Mouse (Mus musculus): ENCODE measurements at regions not wholly inside any gene's neighbourhood (a gene's known extent, or its start where the extent isn't known, plus 50 kb on each side); places are given as distances from the start of the nearest gene placed in this dataset.

GRCm38 (mm10) chr2:9360020-9360419 lies 521.0 kb upstream of the 4930412O13Rik start:
- Histone ChIP-seq H3K4me1 (replicated peaks; ENCODE audit: control insufficient read depth, insufficient read depth, low read length) (no peaks in the 10 kb centered on the region), H3K27me3 (ENCODE audit: control insufficient read depth, insufficient read depth, low read length) (no peaks in the 10 kb centered on the region), H3K4me3 (ENCODE audit: low read depth, low read length) (no peak overlapping the region), H3K36me3 (ENCODE audit: control insufficient read depth, insufficient read depth, low read length) (no peaks in the 10 kb centered on the region), H3K9me3 (ENCODE audit: control insufficient read depth, low read length) (no peaks in the 10 kb centered on the region), H3K9ac (ENCODE audit: low read length) (no peak overlapping the region), H3K4me2 (ENCODE audit: low read depth, low read length, severe bottlenecking) (no peak overlapping the region), H3K27ac (ENCODE audit: low read depth, low read length) (no peak overlapping the region)
- ATAC-seq (replicated peaks; ENCODE audit: low FRiP score) (no peak), DNase-seq (ENCODE audit: low spot score) (no peak)
- 62% methylated on average over 4 of the region's 4 CpGs for WGBS

- no peaks in the 10 kb centered on the region for H3K4me1 ChIP-seq (replicated peaks; ENCODE audit: control insufficient read depth, insufficient read depth, low read length)
- no peak overlapping the region for H3K27ac ChIP-seq (ENCODE audit: low read depth, low read length)
- H3K4me3 ChIP-seq (ENCODE audit: low read depth, low read length): no peak overlapping the region
- no peak overlapping the region for H3K4me2 ChIP-seq (ENCODE audit: low read depth, low read length, severe bottlenecking)
- H3K9ac ChIP-seq (ENCODE audit: low read length): no peak overlapping the region
- H3K27me3 ChIP-seq (ENCODE audit: control insufficient read depth, insufficient read depth, low read length): no peaks in the 10 kb centered on the region
- no peaks in the 10 kb centered on the region for H3K36me3 ChIP-seq (ENCODE audit: control insufficient read depth, insufficient read depth, low read length)
- no peaks in the 10 kb centered on the region for H3K9me3 ChIP-seq (ENCODE audit: control insufficient read depth, low read length)
- no peak for DNase-seq (ENCODE audit: low spot score)
- no peak for ATAC-seq (replicated peaks; ENCODE audit: low FRiP score)
- 95% methylated on average over 8 of the region's 8 CpGs for WGBS
These were observed 513.1 kb upstream of the 4930412O13Rik start for GRCm38 (mm10) chr2:9367801-9368584.

DNA sequence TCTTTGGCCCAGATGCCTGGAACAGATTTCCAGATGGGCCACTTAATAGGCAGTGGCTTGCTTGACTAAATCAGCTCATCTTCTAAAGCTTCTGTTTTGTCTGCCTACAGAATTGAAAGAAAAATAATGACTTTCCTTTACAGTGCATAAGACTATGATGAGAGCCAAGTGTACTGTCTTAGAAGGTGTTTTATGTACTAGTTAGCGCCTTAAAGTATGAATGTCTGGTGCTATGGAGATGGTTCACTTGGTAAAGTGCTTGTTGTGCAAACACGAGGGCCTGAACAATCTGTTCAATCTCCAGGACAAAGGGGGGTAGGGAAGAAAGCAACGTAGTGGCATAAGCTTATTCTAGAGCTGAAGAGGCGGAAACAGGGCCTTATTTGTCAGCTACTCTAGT lies 511.5 kb upstream of the 4930412O13Rik start:
- DNase-seq (ENCODE audit: low spot score): no peak
- WGBS: 74% methylated on average over 4 of the region's 4 CpGs

DNA sequence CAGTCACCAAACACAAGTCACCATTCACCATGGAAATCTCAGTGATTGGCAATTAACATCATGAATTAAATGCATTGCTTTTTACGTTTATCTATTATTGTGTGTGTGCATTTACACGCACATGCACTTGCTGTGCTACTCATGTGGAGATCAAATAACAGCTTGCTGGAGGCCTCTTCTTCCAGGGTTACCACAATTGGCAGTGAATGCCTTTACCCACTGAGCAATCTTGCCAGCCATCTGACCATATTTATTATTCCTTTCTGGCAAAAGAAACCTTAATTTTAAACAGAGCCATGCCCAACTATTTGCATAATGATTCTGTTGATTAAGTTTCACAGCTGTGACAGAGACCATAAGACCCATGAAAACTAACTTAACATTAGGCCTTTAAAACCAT lies 494.5 kb upstream of the 4930412O13Rik start:
- Histone ChIP-seq H3K27me3 (ENCODE audit: control insufficient read depth, insufficient read depth, low read length) (no peaks in the 10 kb centered on the region), H3K9me3 (ENCODE audit: control insufficient read depth, low read length) (no peaks in the 10 kb centered on the region), H3K4me2 (ENCODE audit: low read depth, low read length, severe bottlenecking) (no peak overlapping the region), H3K27ac (ENCODE audit: low read depth, low read length) (no peak overlapping the region), H3K4me1 (replicated peaks; ENCODE audit: control insufficient read depth, insufficient read depth, low read length) (no peaks in the 10 kb centered on the region), H3K9ac (ENCODE audit: low read length) (no peak overlapping the region), H3K36me3 (ENCODE audit: control insufficient read depth, insufficient read depth, low read length) (no peaks in the 10 kb centered on the region), H3K4me3 (ENCODE audit: low read depth, low read length) (no peak overlapping the region)
- WGBS: 74% methylated on average over 2 of the region's 2 CpGs
- no peak for DNase-seq (ENCODE audit: low spot score)
- ATAC-seq (replicated peaks; ENCODE audit: low FRiP score): no peak

More for the DNA sequence above, 511.5 kb upstream of the 4930412O13Rik start:
- no peaks in the 10 kb centered on the region for H3K27me3 ChIP-seq (ENCODE audit: control insufficient read depth, insufficient read depth, low read length)
- H3K9me3 ChIP-seq (ENCODE audit: control insufficient read depth, low read length): no peaks in the 10 kb centered on the region
- no peak for ATAC-seq (replicated peaks; ENCODE audit: low FRiP score)
- no peak overlapping the region for H3K4me3 ChIP-seq (ENCODE audit: low read depth, low read length)
- no peak overlapping the region for H3K27ac ChIP-seq (ENCODE audit: low read depth, low read length)
- H3K9ac ChIP-seq (ENCODE audit: low read length): no peak overlapping the region
- H3K4me2 ChIP-seq (ENCODE audit: low read depth, low read length, severe bottlenecking): no peak overlapping the region
- no peaks in the 10 kb centered on the region for H3K36me3 ChIP-seq (ENCODE audit: control insufficient read depth, insufficient read depth, low read length)
- no peaks in the 10 kb centered on the region for H3K4me1 ChIP-seq (replicated peaks; ENCODE audit: control insufficient read depth, insufficient read depth, low read length)

DNA sequence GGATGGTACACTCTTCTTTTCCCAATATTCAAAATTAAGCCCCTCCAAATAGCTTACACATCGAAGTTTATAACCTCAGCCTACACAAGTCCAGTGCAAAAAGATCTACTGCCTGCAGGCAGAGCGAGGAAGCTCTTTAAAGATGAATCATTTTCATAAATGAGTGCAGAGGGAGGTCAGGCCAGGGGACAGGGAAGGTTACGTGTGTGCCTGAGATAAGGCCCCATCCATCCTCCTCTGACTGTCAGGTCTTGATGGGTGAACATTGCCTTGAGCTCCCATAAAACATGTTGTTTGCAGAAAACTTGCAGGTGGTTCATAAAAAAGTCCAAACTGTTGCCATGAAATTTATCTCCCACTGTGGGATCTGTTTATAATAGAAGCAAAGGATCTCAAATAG lies 493.0 kb upstream of the 4930412O13Rik start:
- Histone ChIP-seq H3K4me1 (replicated peaks; ENCODE audit: control insufficient read depth, insufficient read depth, low read length) (no peaks in the 10 kb centered on the region), H3K4me3 (ENCODE audit: low read depth, low read length) (no peak overlapping the region), H3K9ac (ENCODE audit: low read length) (no peak overlapping the region), H3K36me3 (ENCODE audit: control insufficient read depth, insufficient read depth, low read length) (no peaks in the 10 kb centered on the region), H3K9me3 (ENCODE audit: control insufficient read depth, low read length) (no peaks in the 10 kb centered on the region), H3K4me2 (ENCODE audit: low read depth, low read length, severe bottlenecking) (no peak overlapping the region), H3K27me3 (ENCODE audit: control insufficient read depth, insufficient read depth, low read length) (no peaks in the 10 kb centered on the region), H3K27ac (ENCODE audit: low read depth, low read length) (no peak overlapping the region)
- DNase-seq (ENCODE audit: low spot score) (no peak), ATAC-seq (replicated peaks; ENCODE audit: low FRiP score) (no peak)
- 87% methylated on average over 3 of the region's 3 CpGs for WGBS

- H3K4me1 ChIP-seq (replicated peaks; ENCODE audit: control insufficient read depth, insufficient read depth, low read length): no peaks in the 10 kb centered on the region
- H3K9me3 ChIP-seq (ENCODE audit: control insufficient read depth, low read length): no peaks in the 10 kb centered on the region
- 87% methylated on average over 9 of the region's 9 CpGs for WGBS
- DNase-seq (ENCODE audit: low spot score) (no peak), ATAC-seq (replicated peaks; ENCODE audit: low FRiP score) (no peak)
- H3K27me3 ChIP-seq (ENCODE audit: control insufficient read depth, insufficient read depth, low read length): no peaks in the 10 kb centered on the region
- H3K27ac ChIP-seq (ENCODE audit: low read depth, low read length): no peak overlapping the region
- no peak overlapping the region for H3K4me3 ChIP-seq (ENCODE audit: low read depth, low read length)
- no peak overlapping the region for H3K9ac ChIP-seq (ENCODE audit: low read length)
- no peak overlapping the region for H3K4me2 ChIP-seq (ENCODE audit: low read depth, low read length, severe bottlenecking)
- H3K36me3 ChIP-seq (ENCODE audit: control insufficient read depth, insufficient read depth, low read length): no peaks in the 10 kb centered on the region
These were observed 485.6 kb upstream of the 4930412O13Rik start for GRCm38 (mm10) chr2:9395379-9395999.

DNA sequence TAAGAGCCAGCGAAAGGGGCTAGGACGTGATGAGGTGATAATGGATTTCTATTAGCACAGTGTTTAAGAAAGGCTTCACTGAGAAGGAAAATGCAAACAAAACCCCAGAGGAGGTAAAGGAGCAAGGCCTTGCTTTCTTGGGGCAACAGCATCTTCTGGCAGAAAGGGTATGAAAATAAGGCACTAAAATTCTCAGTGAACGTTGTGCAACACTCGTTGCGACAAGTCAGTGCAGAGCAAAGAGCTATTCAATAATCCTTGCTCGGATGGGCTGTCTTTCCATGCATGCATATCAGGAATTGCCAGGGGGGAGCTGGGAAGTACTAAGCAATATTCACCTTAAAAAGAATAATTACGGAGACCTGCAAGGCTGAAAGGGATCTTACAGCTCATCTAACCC lies 479.6 kb upstream of the 4930412O13Rik start:
- no peak overlapping the region for H3K9ac ChIP-seq (ENCODE audit: low read length)
- WGBS: 87% methylated on average over 7 of the region's 7 CpGs
- H3K9me3 ChIP-seq (ENCODE audit: control insufficient read depth, low read length): no peaks in the 10 kb centered on the region
- no peak overlapping the region for H3K27ac ChIP-seq (ENCODE audit: low read depth, low read length)
- H3K27me3 ChIP-seq (ENCODE audit: control insufficient read depth, insufficient read depth, low read length): no peaks in the 10 kb centered on the region
- no peak overlapping the region for H3K4me2 ChIP-seq (ENCODE audit: low read depth, low read length, severe bottlenecking)
- no peaks in the 10 kb centered on the region for H3K4me1 ChIP-seq (replicated peaks; ENCODE audit: control insufficient read depth, insufficient read depth, low read length)
- ATAC-seq (replicated peaks; ENCODE audit: low FRiP score): no peak
- H3K36me3 ChIP-seq (ENCODE audit: control insufficient read depth, insufficient read depth, low read length): no peaks in the 10 kb centered on the region
- no peak for DNase-seq (ENCODE audit: low spot score)
- H3K4me3 ChIP-seq (ENCODE audit: low read depth, low read length): no peak overlapping the region

- 70% methylated on average over 2 of the region's 2 CpGs for WGBS
- ATAC-seq (replicated peaks; ENCODE audit: low FRiP score) (no peak), DNase-seq (ENCODE audit: low spot score) (no peak)
- Histone ChIP-seq H3K4me1 (replicated peaks; ENCODE audit: control insufficient read depth, insufficient read depth, low read length) (no peaks in the 10 kb centered on the region), H3K36me3 (ENCODE audit: control insufficient read depth, insufficient read depth, low read length) (no peaks in the 10 kb centered on the region), H3K27ac (ENCODE audit: low read depth, low read length) (no peak overlapping the region), H3K27me3 (ENCODE audit: control insufficient read depth, insufficient read depth, low read length) (no peaks in the 10 kb centered on the region), H3K9ac (ENCODE audit: low read length) (no peak overlapping the region), H3K4me3 (ENCODE audit: low read depth, low read length) (no peak overlapping the region), H3K9me3 (ENCODE audit: control insufficient read depth, low read length) (no peaks in the 10 kb centered on the region), H3K4me2 (ENCODE audit: low read depth, low read length, severe bottlenecking) (no peak overlapping the region)
These were observed 478.8 kb upstream of the 4930412O13Rik start for GRCm38 (mm10) chr2:9402281-9402680.

DNA sequence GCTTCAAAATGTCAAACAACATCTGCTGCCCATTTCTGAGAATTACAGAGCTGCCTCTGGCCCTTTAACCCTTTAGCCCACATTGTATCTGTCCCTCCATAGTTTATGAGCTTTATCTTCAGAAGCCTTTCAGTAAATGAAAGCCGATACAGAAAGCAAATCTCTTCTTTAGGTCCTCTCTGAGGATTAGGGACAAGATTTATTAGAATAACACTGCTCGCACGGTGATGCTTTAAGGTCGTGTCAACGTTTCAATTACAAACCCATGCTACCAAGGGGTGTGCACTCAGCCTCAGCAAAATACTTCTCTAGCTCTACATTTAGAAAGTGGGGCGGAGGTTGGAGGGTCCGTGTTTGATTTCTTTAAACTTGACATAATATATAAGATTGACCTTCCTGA lies 472.0 kb upstream of the 4930412O13Rik start:
- no peak overlapping the region for H3K9ac ChIP-seq (ENCODE audit: low read length)
- H3K9me3 ChIP-seq (ENCODE audit: control insufficient read depth, low read length): no peaks in the 10 kb centered on the region
- H3K27me3 ChIP-seq (ENCODE audit: control insufficient read depth, insufficient read depth, low read length): no peaks in the 10 kb centered on the region
- no peak overlapping the region for H3K27ac ChIP-seq (ENCODE audit: low read depth, low read length)
- H3K4me1 ChIP-seq (replicated peaks; ENCODE audit: control insufficient read depth, insufficient read depth, low read length): no peaks in the 10 kb centered on the region
- no peak overlapping the region for H3K4me2 ChIP-seq (ENCODE audit: low read depth, low read length, severe bottlenecking)
- H3K4me3 ChIP-seq (ENCODE audit: low read depth, low read length): no peak overlapping the region
- no peaks in the 10 kb centered on the region for H3K36me3 ChIP-seq (ENCODE audit: control insufficient read depth, insufficient read depth, low read length)
- no peak for ATAC-seq (replicated peaks; ENCODE audit: low FRiP score)
- DNase-seq (ENCODE audit: low spot score): no peak
- WGBS: 70% methylated on average over 7 of the region's 7 CpGs

Data from forebrain, embryonic 11.5 days (tissue).